In genomic region chr3:84181102-84181501, GRCm38 (mm10) we compare ENCODE assay signal across 26 mouse cellular contexts. TPM values are rescaled to one million over a fixed set of nuclear protein-coding genes. Genes with fewer than 3 reads are reported as not detected.
DNase-seq lines count a peak whose midpoint lies in the region; ATAC-seq and TF ChIP-seq lines count a peak whose summit lies in the region.
"Had no signal": no experiment of that assay in that cellular context is flagged by ENCODE, and none has a peak within 500 bp of the region (broad histone marks: within the 10 kb centered on the region; RNA-seq: fewer than 3 reads in every experiment).

No protein-coding gene starts in this region.

- no peaks in the 10 kb centered on the region for H3K27me3 ChIP-seq in midbrain, embryonic 13.5 days
- H3K27me3 ChIP-seq in midbrain, embryonic 16.5 days (ENCODE audit: control insufficient read depth, insufficient read depth, low read depth, low read length): no peaks in the 10 kb centered on the region
- H3K27me3 ChIP-seq in midbrain, postnatal 0 days (ENCODE audit: insufficient read depth, low read length): no peaks in the 10 kb centered on the region
- H3K27me3 ChIP-seq: embryonic facial prominence, embryonic 13.5 days; heart, embryonic 12.5 days; liver, embryonic 13.5 days; lung, embryonic 15.5 days had no signal

- H3K9me3 ChIP-seq in midbrain, embryonic 13.5 days: 0 out of 2 replicates have a peak, but pooled peaks cover 3% of the 10 kb centered on the region
- no peaks in the 10 kb centered on the region for H3K9me3 ChIP-seq in midbrain, embryonic 16.5 days (replicated peaks; ENCODE audit: control insufficient read depth, low read length, poor library complexity, severe bottlenecking)
- no peaks in the 10 kb centered on the region for H3K9me3 ChIP-seq in midbrain, postnatal 0 days (ENCODE audit: low read length)
- H3K9me3 ChIP-seq: embryonic facial prominence, embryonic 13.5 days; heart, embryonic 12.5 days; liver, embryonic 13.5 days; lung, embryonic 15.5 days had no signal

- no peak for TF ChIP-seq CTCF in midbrain, postnatal 0 days (IDR thresholded peaks at IDR 0.05)

- no peak overlapping the region for H3K4me3 ChIP-seq in midbrain, embryonic 13.5 days (replicated peaks)
- no peak overlapping the region for H3K4me3 ChIP-seq in midbrain, embryonic 16.5 days (ENCODE audit: low read depth, low read length)
- H3K4me3 ChIP-seq in midbrain, postnatal 0 days (ENCODE audit: low read depth, low read length): no peak overlapping the region
- H3K4me3 ChIP-seq: embryonic facial prominence, embryonic 13.5 days; heart, embryonic 12.5 days; left cerebral cortex, adult 2 months; liver, embryonic 13.5 days; lung, embryonic 15.5 days had no signal

- H3K4me1 ChIP-seq in midbrain, embryonic 13.5 days (replicated peaks): peaks cover 21% of the 10 kb centered on the region
- H3K4me1 ChIP-seq in midbrain, embryonic 16.5 days (ENCODE audit: control insufficient read depth, insufficient read depth, low read length): peaks cover 13% of the 10 kb centered on the region; the same call in 1 of the 2 replicates
- H3K4me1 ChIP-seq in midbrain, postnatal 0 days (ENCODE audit: insufficient read depth, low read length): no peaks in the 10 kb centered on the region
- H3K4me1 ChIP-seq: embryonic facial prominence, embryonic 13.5 days; heart, embryonic 12.5 days; liver, embryonic 13.5 days; lung, embryonic 15.5 days had no signal

- peaks cover 31% of the 10 kb centered on the region for H3K36me3 ChIP-seq in midbrain, embryonic 13.5 days
- H3K36me3 ChIP-seq in midbrain, embryonic 16.5 days (ENCODE audit: control insufficient read depth, insufficient read depth, low read length): peaks cover 12% of the 10 kb centered on the region
- H3K36me3 ChIP-seq in midbrain, postnatal 0 days (ENCODE audit: insufficient read depth, low read length): peaks cover 18% of the 10 kb centered on the region
- H3K36me3 ChIP-seq: liver, embryonic 13.5 days; lung, embryonic 15.5 days had no signal

- ATAC-seq in frontal cortex, adult (ENCODE audit: low TSS enrichment): peak; percentile 45; the same call in 1 of the 2 replicates
- ATAC-seq in midbrain, embryonic 13.5 days: no peak
- ATAC-seq in midbrain, embryonic 16.5 days: no peak
- no peak for ATAC-seq in midbrain, postnatal 0 days (ENCODE audit: low FRiP score)
- ATAC-seq in megakaryocyte, adult 5-6 weeks (ENCODE audit: poor library complexity, severe bottlenecking): no peak
- ATAC-seq: inflammation-experienced regulatory T-cells, adult 6 months had no signal

- H3K27ac ChIP-seq in midbrain, embryonic 13.5 days: peak overlapping the region; percentile 16; the same call in 1 of the 2 replicates
- no peak overlapping the region; the same call in 1 of the 2 replicates for H3K27ac ChIP-seq in midbrain, embryonic 16.5 days (ENCODE audit: low read length)
- H3K27ac ChIP-seq in midbrain, postnatal 0 days (ENCODE audit: low read depth, low read length): no peak overlapping the region
- H3K27ac ChIP-seq: embryonic facial prominence, embryonic 13.5 days; left cerebral cortex, adult 2 months; liver, embryonic 13.5 days; lung, embryonic 15.5 days had no signal

- H3K9ac ChIP-seq in midbrain, embryonic 13.5 days (replicated peaks): no peak overlapping the region
- no peak overlapping the region for H3K9ac ChIP-seq in midbrain, embryonic 16.5 days (ENCODE audit: low read depth, low read length)
- H3K9ac ChIP-seq in midbrain, postnatal 0 days (replicated peaks; ENCODE audit: low read length, poor library complexity, severe bottlenecking): no peak overlapping the region
- H3K9ac ChIP-seq: embryonic facial prominence, embryonic 13.5 days; heart, embryonic 12.5 days; liver, embryonic 13.5 days; lung, embryonic 15.5 days had no signal

- DNase-seq in adrenal gland, postnatal 10 days: peak; percentile 44
- no peak for DNase-seq in adrenal gland, adult (ENCODE audit: inconsistent age in 2 of 2, low spot score in 1 of 2)
- no peak for DNase-seq in frontal cortex, postnatal 25 days (ENCODE audit: low spot score in 2 of 2)
- DNase-seq in midbrain, postnatal 0 days (ENCODE audit: low spot score): peak; percentile 24
- DNase-seq: cerebellum, adult 9-11 months; heart, adult 11 months; kidney, adult 9 months; kidney, postnatal 25 days; left cerebral cortex, postnatal 4 days; liver, embryonic 13.5 days; lung, postnatal 4 days; thymus, adult 2 months had no signal

- H3K4me2 ChIP-seq in midbrain, embryonic 13.5 days (replicated peaks): no peak overlapping the region
- no peak overlapping the region for H3K4me2 ChIP-seq in midbrain, embryonic 16.5 days (ENCODE audit: low read length)
- no peak overlapping the region for H3K4me2 ChIP-seq in midbrain, postnatal 0 days (ENCODE audit: low read depth, low read length, poor library complexity, severe bottlenecking)
- H3K4me2 ChIP-seq: embryonic facial prominence, embryonic 13.5 days; heart, embryonic 12.5 days; liver, embryonic 13.5 days; lung, embryonic 15.5 days had no signal

- 18% methylated on average over 8 of the region's 8 CpGs for WGBS in midbrain, embryonic 13.5 days
- 18% methylated on average over 8 of the region's 8 CpGs for WGBS in midbrain, embryonic 16.5 days
- WGBS in midbrain, postnatal 0 days: 22% methylated on average over 8 of the region's 8 CpGs

RNA-seq across cellular contexts. Expression of gene Gm6525, which starts 7.2 kb away (rescaled TPM):
- under 1 TPM; 0.67 to 0.69 TPM for total RNA-seq in adrenal gland, postnatal 10 days (2021)
- 3.8 and 4.3 TPM in 2 replicates for polyA plus RNA-seq in midbrain, embryonic 13.5 days (2015; fragmentation: Nextera tagmentation; extraction: Ambion mirVana)
- polyA plus RNA-seq in midbrain, embryonic 16.5 days (2015; fragmentation: Nextera tagmentation; extraction: Ambion mirVana): 2.1 and 2.5 TPM in 2 replicates
- 0.90 TPM in 1 of 2 replicates, not detected in the other for total RNA-seq in midbrain, postnatal 0 days (2014; rRNA removed)
- 1.0 and 2.2 TPM in 2 replicates for polyA plus RNA-seq in midbrain, postnatal 0 days (2015; fragmentation: Nextera tagmentation; extraction: Ambion mirVana)
- total RNA-seq in megakaryocyte, adult 5-6 weeks (2015): 0.27 TPM in 1 of 2 replicates, not detected in the other
- total RNA-seq in megakaryocyte, adult 5-6 weeks (2017): not detected in 2 replicates
- total RNA-seq: gastrocnemius, adult 18-20 months; heart, postnatal 25 days; layer of hippocampus, adult 8-10 months; left cerebral cortex, adult 2 months; left cerebral cortex, postnatal 4 days had no signal
- polyA plus RNA-seq: brain, embryonic 14.5 days; cortical plate, adult 2 months; heart, embryonic 12.5 days; liver, embryonic 13.5 days; thymus, adult 2 months had no signal

RNA-seq across cellular contexts. Expression of gene Mnd1, which starts 25.5 kb away (rescaled TPM):
- 10 to 100 TPM; 25.2 to 26.5 TPM for total RNA-seq in adrenal gland, postnatal 10 days (2021)
- 2.7 and 3.3 TPM in 2 replicates for polyA plus RNA-seq in midbrain, embryonic 13.5 days (2015; fragmentation: Nextera tagmentation; extraction: Ambion mirVana)
- 1.4 and 1.5 TPM in 2 replicates for polyA plus RNA-seq in midbrain, embryonic 16.5 days (2015; fragmentation: Nextera tagmentation; extraction: Ambion mirVana)
- total RNA-seq in midbrain, postnatal 0 days (2014; rRNA removed): 1.9 TPM in 1 of 2 replicates, not detected in the other
- 1.8 and 2.5 TPM in 2 replicates for polyA plus RNA-seq in midbrain, postnatal 0 days (2015; fragmentation: Nextera tagmentation; extraction: Ambion mirVana)
- total RNA-seq in megakaryocyte, adult 5-6 weeks (2015): 5.8 and 7.1 TPM in 2 replicates
- 7.4 and 7.6 TPM in 2 replicates for total RNA-seq in megakaryocyte, adult 5-6 weeks (2017)

Comparison
In these comparisons a context has a peak if more than half of its experiments do, and no peak if none do; other contexts are left out.
1. DNase-seq: peak in adrenal gland, postnatal 10 days (single experiment) and midbrain, postnatal 0 days (single experiment); none in adrenal gland, adult (0 of 2) and frontal cortex, postnatal 25 days (0 of 2).